Mouse (Mus musculus): ENCODE measurements around the gene Tspear.
A peak's percentile ranks its signal among the peaks of the same experiment; 100 is the strongest.
"Not testable (repeated sequence)": the region's sequence is repeated elsewhere in the genome, so short reads cannot be mapped to it uniquely, and the experiment has no call there.

The Tspear gene

GRCm38 (mm10) chr10:77713734-77714133 is 27.4 kb downstream of the Tspear start:
- DNase-seq, result no peak

GRCm38 (mm10) chr10:77715507-77715906 is 29.1 kb downstream of the Tspear start, which contains the start of gene Gm10142:
Gene Gm10142, plus strand, starts transcription at chr10:77715807.
- no peak for DNase-seq

GRCm38 (mm10) chr10:77720299-77720698 is 33.9 kb downstream of the Tspear start, which contains the start of gene Krtap12-1:
Gene Krtap12-1, plus strand, starts transcription at chr10:77720599.
- DNase-seq, result not testable (repeated sequence)

- DNase-seq, result no peak
These were observed 38.5 kb downstream of the Tspear start for GRCm38 (mm10) chr10:77724855-77725254.

- no peak for DNase-seq
These were observed 39.8 kb downstream of the Tspear start, which contains the start of gene Gm10100 for GRCm38 (mm10) chr10:77726186-77726585. Gene Gm10100, plus strand, starts transcription at chr10:77726486.

GRCm38 (mm10) chr10:77728280-77728679 is 41.9 kb downstream of the Tspear start:
- no peak for DNase-seq

GRCm38 (mm10) chr10:77729241-77729640 is 42.9 kb downstream of the Tspear start:
- DNase-seq, result peak; percentile 5

GRCm38 (mm10) chr10:77735928-77736327 is 49.6 kb downstream of the Tspear start:
- DNase-seq, result no peak

- no peak for DNase-seq
These were observed 52.6 kb downstream of the Tspear start for GRCm38 (mm10) chr10:77738929-77739328.

- not testable (repeated sequence) for DNase-seq
These were observed 55.7 kb downstream of the Tspear start, which contains the start of gene Gm18596 for GRCm38 (mm10) chr10:77741924-77742688. Gene Gm18596, minus strand, starts transcription at chr10:77742638.

- not testable (repeated sequence) for DNase-seq
These were observed 64.3 kb downstream of the Tspear start for GRCm38 (mm10) chr10:77750686-77751085.

- not testable (repeated sequence) for DNase-seq
These were observed 64.9 kb downstream of the Tspear start, which contains the start of gene Gm9736 for GRCm38 (mm10) chr10:77751254-77751653. Gene Gm9736, minus strand, starts transcription at chr10:77751354.

- not testable (repeated sequence) for DNase-seq
These were observed 65.9 kb downstream of the Tspear start for GRCm38 (mm10) chr10:77752312-77752711.

GRCm38 (mm10) chr10:77753448-77753847 is 67.1 kb downstream of the Tspear start:
- no peak for DNase-seq

- not testable (repeated sequence) for DNase-seq
These were observed 73.2 kb downstream of the Tspear start, which contains the start of gene Gm3233 for GRCm38 (mm10) chr10:77759582-77759981. Gene Gm3233, minus strand, starts transcription at chr10:77759682.

GRCm38 (mm10) chr10:77769727-77770126 is 83.4 kb downstream of the Tspear start:
- DNase-seq, result no peak

- not testable (repeated sequence) for DNase-seq
These were observed 84.9 kb downstream of the Tspear start, which contains the start of gene Gm3238 for GRCm38 (mm10) chr10:77771225-77771624. Gene Gm3238, minus strand, starts transcription at chr10:77771325.

GRCm38 (mm10) chr10:77772142-77772541 is 85.8 kb downstream of the Tspear start:
- DNase-seq, result not testable (repeated sequence)

- not testable (repeated sequence) for DNase-seq
These were observed 90.5 kb downstream of the Tspear start, which contains the start of gene Gm7138 for GRCm38 (mm10) chr10:77776844-77777243. Gene Gm7138, minus strand, starts transcription at chr10:77776944.

GRCm38 (mm10) chr10:77782442-77782841 is 96.1 kb downstream of the Tspear start, which contains the start of gene Gm3250:
Gene Gm3250, minus strand, starts transcription at chr10:77782542.
- DNase-seq, result not testable (repeated sequence)

- DNase-seq, result not testable (repeated sequence)
These were observed 97.0 kb downstream of the Tspear start for GRCm38 (mm10) chr10:77783396-77783795.

- DNase-seq, result not testable (repeated sequence)
These were observed 101.5 kb downstream of the Tspear start, which contains the start of gene Gm7137 for GRCm38 (mm10) chr10:77787876-77788275. Gene Gm7137, minus strand, starts transcription at chr10:77788200.

- DNase-seq, result no peak
These were observed 102.3 kb downstream of the Tspear start for GRCm38 (mm10) chr10:77788621-77789020.

- DNase-seq, result no peak
These were observed 108.6 kb downstream of the Tspear start, which contains the start of gene Gm9639 for GRCm38 (mm10) chr10:77794976-77795375. Gene Gm9639, minus strand, starts transcription at chr10:77795076.

Data from kidney, adult 18-20 months (tissue).